Mouse (Mus musculus) lung, embryonic 16.5 days (tissue): ENCODE measurements around the gene Scmh1. TPM values are rescaled to one million over a fixed set of nuclear protein-coding genes. Genes with fewer than 3 reads are reported as not detected.

ENCODE experiments used
- ATAC-seq: fragments of 200-750 bp; cut with Nextera tagmentation; 2 replicates; pipeline ENCODE4 v1.8.0; 2017; ENCODE audit warnings: low read depth, mild to moderate bottlenecking, moderate library complexity
- H3K27ac ChIP-seq: fragments of 300-500 bp; sonication (generic); 2 replicates; pipeline ENCODE4 v1.5.1; 2014; ENCODE audit warnings: mild to moderate bottlenecking, control low read depth, low read length
- H3K27me3 ChIP-seq: fragments of 300-500 bp; sonication (generic); 2 replicates; pipeline ENCODE4 v1.6.1; 2014; ENCODE audit warnings: low read depth, low read length, mixed read lengths; ENCODE audit not compliant: control insufficient read depth, insufficient read depth
- H3K36me3 ChIP-seq: fragments of 300-500 bp; sonication (generic); 2 replicates; pipeline ENCODE4 v1.6.1; 2014; ENCODE audit warnings: low read length; ENCODE audit not compliant: control insufficient read depth, insufficient read depth
- H3K4me1 ChIP-seq: fragments of 300-500 bp; sonication (generic); replicated peaks from 2 replicates; pipeline ENCODE4 v1.6.1; 2014; ENCODE audit warnings: low read length, mixed read lengths; ENCODE audit not compliant: control insufficient read depth, insufficient read depth
- H3K4me2 ChIP-seq: fragments of 300-500 bp; sonication (generic); 2 replicates; pipeline ENCODE4 v1.6.1; 2014; ENCODE audit warnings: low read depth, low read length, control low read depth
- H3K4me3 ChIP-seq: fragments of 300-500 bp; sonication (generic); 2 replicates; pipeline ENCODE4 v1.5.1; 2014; ENCODE audit warnings: mild to moderate bottlenecking, low read length, control low read depth
- H3K9ac ChIP-seq: fragments of 300-500 bp; sonication (generic); 2 replicates; pipeline ENCODE4 v1.6.1; 2014; ENCODE audit warnings: low read length, control low read depth
- H3K9me3 ChIP-seq: fragments of 300-500 bp; sonication (generic); 2 replicates; pipeline ENCODE4 v1.6.1; 2016; ENCODE audit warnings: low read length; ENCODE audit not compliant: control insufficient read depth
- WGBS: fragments of 180-500 bp; shearing (Covaris S2); extraction: QIAGEN DNeasy Blood & Tissue Kit; methylation state at CpG from one replicate; pipeline ENCODE4 v1.1.7; 2014; 5-methylcytosine and 5-hydroxymethylcytosine counted together
- polyA plus RNA-seq: library from polyadenylated mRNA; unstranded; fragments of >200 nt; fragmentation: Nextera tagmentation; extraction: Ambion mirVana; gene quantifications from 2 replicates; pipeline ENCODE4 v1.2.1, GENCODE M21; 2015

Gene Scmh1
- polyA plus RNA-seq = 38.5 and 43.2 TPM in 2 replicates

GRCm38 (mm10) chr4:120405144-120405805 is at the start of gene Scmh1:
Gene Scmh1, plus strand, starts transcription at chr4:120405281.
- Histone ChIP-seq H3K36me3 (no peaks in the 10 kb centered on the region), H3K9me3 (no peaks in the 10 kb centered on the region), H3K4me1 (peaks cover 6% of the 10 kb centered on the region), H3K4me3 (peak within 1 kb of the TSS; percentile 72), H3K27me3 (no peaks in the 10 kb centered on the region), H3K27ac (peak within 1 kb of the TSS; percentile 92), H3K4me2 (peak within 1 kb of the TSS; percentile 60), H3K9ac (peak within 1 kb of the TSS; percentile 93)
- peak; percentile 86 for ATAC-seq
- WGBS = under 1% methylated on average over 71 of the region's 102 CpGs

- Histone ChIP-seq H3K4me3 (no peak overlapping the region), H3K4me1 (no peaks in the 10 kb centered on the region), H3K27me3 (peaks cover 2% of the 10 kb centered on the region), H3K4me2 (no peak overlapping the region), H3K9me3 (no peaks in the 10 kb centered on the region), H3K36me3 (no peaks in the 10 kb centered on the region), H3K9ac (no peak overlapping the region), H3K27ac (no peak overlapping the region)
- ATAC-seq = no peak
- 7% methylated on average over 8 of the region's 8 CpGs for WGBS
Observed at GRCm38 (mm10) chr4:120360011-120360521, 45.0 kb upstream of the Scmh1 start.

- Histone ChIP-seq H3K9me3 (no peaks in the 10 kb centered on the region), H3K4me3 (no peak overlapping the region), H3K4me1 (peaks cover 6% of the 10 kb centered on the region), H3K9ac (no peak overlapping the region), H3K36me3 (no peaks in the 10 kb centered on the region), H3K27me3 (peaks cover 2% of the 10 kb centered on the region), H3K4me2 (no peak overlapping the region), H3K27ac (no peak overlapping the region)
- ATAC-seq = no peak
- 4% methylated on average over 3 of the region's 3 CpGs for WGBS
Observed at GRCm38 (mm10) chr4:120364729-120365128, 40.4 kb upstream of the Scmh1 start.

- H3K4me3 ChIP-seq = no peak overlapping the region
- H3K9me3 ChIP-seq = no peaks in the 10 kb centered on the region
- H3K4me1 ChIP-seq = peaks cover 8% of the 10 kb centered on the region
- no peak overlapping the region for H3K4me2 ChIP-seq
- WGBS = 28% methylated on average over 5 of the region's 5 CpGs
- no peak overlapping the region for H3K9ac ChIP-seq
- H3K27ac ChIP-seq = no peak overlapping the region
- ATAC-seq = no peak
- peaks cover 2% of the 10 kb centered on the region for H3K27me3 ChIP-seq
- H3K36me3 ChIP-seq = no peaks in the 10 kb centered on the region
Observed at GRCm38 (mm10) chr4:120365456-120365855, 39.6 kb upstream of the Scmh1 start.

- no peak overlapping the region for H3K27ac ChIP-seq
- WGBS = 68% methylated on average over 2 of the region's 2 CpGs
- ATAC-seq = no peak
- peaks cover 2% of the 10 kb centered on the region for H3K27me3 ChIP-seq
- peaks cover 8% of the 10 kb centered on the region for H3K4me1 ChIP-seq
- H3K4me3 ChIP-seq = no peak overlapping the region
- no peak overlapping the region for H3K4me2 ChIP-seq
- no peaks in the 10 kb centered on the region for H3K36me3 ChIP-seq
- no peak overlapping the region for H3K9ac ChIP-seq
- H3K9me3 ChIP-seq = no peaks in the 10 kb centered on the region
Observed at GRCm38 (mm10) chr4:120368031-120368430, 37.0 kb upstream of the Scmh1 start.

- 10% methylated on average over 4 of the region's 4 CpGs for WGBS
- Histone ChIP-seq H3K9me3 (no peaks in the 10 kb centered on the region), H3K27ac (no peak overlapping the region), H3K36me3 (no peaks in the 10 kb centered on the region), H3K4me1 (peaks cover 8% of the 10 kb centered on the region), H3K27me3 (peaks cover 2% of the 10 kb centered on the region), H3K4me2 (no peak overlapping the region), H3K4me3 (no peak overlapping the region), H3K9ac (no peak overlapping the region)
- ATAC-seq = no peak
Observed at GRCm38 (mm10) chr4:120368663-120369062, 36.4 kb upstream of the Scmh1 start.

GRCm38 (mm10) chr4:120369156-120369555 is 35.9 kb upstream of the Scmh1 start:
- WGBS = 32% methylated on average over 2 of the region's 2 CpGs
- Histone ChIP-seq H3K9ac (no peak overlapping the region), H3K9me3 (no peaks in the 10 kb centered on the region), H3K27me3 (peaks cover 1% of the 10 kb centered on the region), H3K4me1 (peaks cover 8% of the 10 kb centered on the region), H3K27ac (no peak overlapping the region), H3K36me3 (no peaks in the 10 kb centered on the region), H3K4me3 (no peak overlapping the region), H3K4me2 (no peak overlapping the region)
- ATAC-seq = no peak

GRCm38 (mm10) chr4:120369861-120370366 is 35.2 kb upstream of the Scmh1 start:
- no peak overlapping the region for H3K9ac ChIP-seq
- H3K27me3 ChIP-seq = no peaks in the 10 kb centered on the region; the same call in 1 of the 2 replicates
- H3K4me1 ChIP-seq = peaks cover 8% of the 10 kb centered on the region
- no peak overlapping the region for H3K27ac ChIP-seq
- no peaks in the 10 kb centered on the region for H3K36me3 ChIP-seq
- peak overlapping the region; percentile 23 for H3K4me3 ChIP-seq
- peak overlapping the region; percentile 35 for H3K4me2 ChIP-seq
- ATAC-seq = peak; percentile 41
- WGBS = 28% methylated on average over 10 of the region's 10 CpGs
- no peaks in the 10 kb centered on the region for H3K9me3 ChIP-seq

- ATAC-seq = no peak
- H3K27ac ChIP-seq = no peak overlapping the region
- H3K27me3 ChIP-seq = no peaks in the 10 kb centered on the region
- H3K4me3 ChIP-seq = no peak overlapping the region
- no peak overlapping the region for H3K9ac ChIP-seq
- WGBS = 55% methylated on average over 3 of the region's 3 CpGs
- H3K9me3 ChIP-seq = no peaks in the 10 kb centered on the region
- H3K36me3 ChIP-seq = no peaks in the 10 kb centered on the region
- H3K4me2 ChIP-seq = no peak overlapping the region
- H3K4me1 ChIP-seq = peaks cover 8% of the 10 kb centered on the region
Observed at GRCm38 (mm10) chr4:120372838-120373237, 32.2 kb upstream of the Scmh1 start.
